Mouse (Mus musculus) urinary bladder, adult 2 months (tissue): ENCODE results near the gene Olfr281. TPM values are rescaled to one million over a fixed set of nuclear protein-coding genes. Genes with fewer than 3 reads are reported as not detected.
A peak's percentile ranks its signal among the peaks of the same experiment; 100 is the strongest.

ENCODE experiments used
- DNase-seq: peaks from one replicate; pipeline ENCODE4 v3.0.0; 2022; ENCODE audit warnings: low spot score
- polyA plus RNA-seq: library from polyadenylated mRNA; depleted of rRNA; stranded (reverse); fragments of >200 nt; gene quantifications from 2 replicates; pipeline ENCODE4 v1.2.3, GENCODE M21; 2012; rRNA removed

Olfr281 gene
- polyA plus RNA-seq, 1 experiment = not detected

DNA sequence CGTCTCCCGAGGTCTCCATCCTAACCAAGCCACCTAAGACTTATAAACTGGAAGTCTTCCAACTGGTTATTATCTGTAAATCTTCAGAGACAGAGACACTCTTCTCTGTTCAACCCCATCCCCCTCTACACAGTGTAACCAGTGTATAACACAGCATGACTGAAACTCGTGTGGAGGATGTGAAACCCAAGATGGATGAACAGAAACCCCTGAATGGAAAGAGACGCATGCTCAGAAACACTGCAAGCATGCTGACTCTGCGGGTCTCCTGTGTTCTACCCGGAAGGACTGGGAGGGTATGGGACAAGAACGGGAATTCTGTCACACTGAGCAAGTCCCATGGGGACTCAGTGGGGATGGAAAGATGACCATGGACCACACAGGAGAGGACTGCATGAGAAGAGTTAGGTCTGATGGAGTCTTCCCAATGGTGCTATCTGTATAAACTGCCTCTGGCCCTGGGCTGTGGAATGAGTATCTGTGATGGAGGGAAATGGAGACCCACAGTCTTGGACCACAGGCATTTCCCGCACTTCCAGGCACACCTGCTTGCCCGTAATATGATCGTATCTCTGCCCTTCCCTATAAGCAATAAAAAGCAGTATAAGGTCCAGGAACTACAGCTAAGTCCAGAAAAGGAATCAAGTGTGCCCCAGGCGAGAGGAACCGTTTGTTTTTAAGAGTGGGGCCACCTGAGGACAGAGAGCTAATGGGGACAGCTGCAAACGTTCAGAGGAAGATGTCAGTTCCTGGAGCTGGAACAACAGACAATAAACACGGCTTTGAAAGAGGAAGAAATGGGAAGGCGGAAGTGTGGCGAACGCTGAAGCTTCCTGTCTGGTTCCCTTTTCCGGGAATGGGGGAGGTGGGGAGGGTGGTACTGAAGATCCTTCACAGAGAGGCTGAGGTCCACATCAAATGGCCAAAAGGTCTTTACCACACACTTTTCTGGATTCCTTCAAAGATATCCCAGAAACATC lies 31.8 kb downstream of the Olfr281 start:
- DNase-seq = no peak

DNA sequence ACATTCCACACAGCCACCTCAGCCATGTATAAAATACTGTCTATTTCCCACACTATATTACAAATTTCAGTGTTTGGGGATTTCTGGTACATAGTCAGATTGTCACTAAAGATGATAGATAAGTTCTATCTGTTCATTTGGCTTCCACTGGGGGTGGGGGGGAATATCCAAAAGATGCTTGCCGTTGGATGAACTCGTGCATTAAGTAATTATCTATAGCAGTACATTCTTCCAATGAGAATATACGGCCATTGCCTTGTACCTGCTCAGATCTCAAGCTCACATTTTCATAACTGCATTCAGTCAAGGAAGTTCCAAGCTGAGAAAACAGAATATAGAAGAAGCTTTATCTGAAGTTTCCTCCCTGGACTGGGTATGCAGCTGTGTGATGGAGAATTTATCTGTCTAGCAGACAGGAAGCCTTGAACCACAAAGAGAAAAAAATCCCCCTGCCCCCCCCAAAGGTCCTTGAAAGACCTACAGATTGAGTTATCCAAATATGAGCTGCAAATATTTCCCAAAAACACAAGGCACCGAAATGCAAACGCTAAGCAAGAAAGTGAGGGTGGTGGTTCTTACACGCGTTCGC lies 34.1 kb downstream of the Olfr281 start:
- no peak for DNase-seq

GRCm38 (mm10) chr15:98491332-98491731 lies 38.9 kb downstream of the Olfr281 start:
- no peak for DNase-seq

DNA sequence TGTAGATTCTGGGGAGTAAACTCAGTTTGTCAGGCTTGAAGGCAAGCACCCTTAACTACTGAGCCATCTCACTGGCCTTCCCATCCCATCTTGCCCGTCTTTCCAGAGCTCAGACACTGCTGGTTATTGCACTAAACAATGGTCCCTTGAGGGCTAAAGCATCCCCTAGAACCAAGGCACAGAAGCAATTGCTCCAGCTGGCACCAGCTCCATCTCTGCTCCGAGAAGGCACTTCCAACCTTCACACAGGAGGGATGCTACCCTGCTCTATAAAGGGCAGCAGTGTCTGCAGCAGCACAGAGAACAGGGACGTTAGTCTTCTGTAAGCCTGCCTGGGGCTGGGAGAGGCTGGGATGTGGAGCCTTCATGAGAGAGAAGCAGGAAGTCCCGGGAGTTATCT lies 39.7 kb downstream of the Olfr281 start, which contains the start of gene Olfr279:
Gene Olfr279, plus strand, starts transcription at position 301 of the 400 bp plus-strand sequence.
- DNase-seq = no peak

DNA sequence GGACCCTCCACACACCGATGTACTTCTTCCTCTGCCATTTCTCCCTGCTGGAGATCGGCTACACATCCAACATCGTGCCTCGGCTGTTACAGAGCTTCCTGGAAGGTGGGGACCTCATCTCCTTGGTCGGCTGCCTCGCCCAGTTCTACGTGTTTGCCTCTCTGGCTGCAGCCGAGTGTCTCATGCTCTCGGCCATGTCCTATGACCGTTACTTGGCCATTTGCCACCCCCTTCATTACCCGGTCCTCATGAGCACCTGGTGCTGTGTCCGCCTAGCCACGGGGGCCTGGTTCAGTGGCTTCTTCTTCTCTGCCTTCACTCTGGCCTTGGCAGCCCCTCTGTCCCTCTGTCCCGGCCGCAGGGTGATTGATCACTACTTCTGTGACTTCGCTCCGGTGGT lies 45.2 kb downstream of the Olfr281 start:
- no peak for DNase-seq

- no peak for DNase-seq
Measured at GRCm38 (mm10) chr15:98503317-98503716, 50.9 kb downstream of the Olfr281 start.

DNA sequence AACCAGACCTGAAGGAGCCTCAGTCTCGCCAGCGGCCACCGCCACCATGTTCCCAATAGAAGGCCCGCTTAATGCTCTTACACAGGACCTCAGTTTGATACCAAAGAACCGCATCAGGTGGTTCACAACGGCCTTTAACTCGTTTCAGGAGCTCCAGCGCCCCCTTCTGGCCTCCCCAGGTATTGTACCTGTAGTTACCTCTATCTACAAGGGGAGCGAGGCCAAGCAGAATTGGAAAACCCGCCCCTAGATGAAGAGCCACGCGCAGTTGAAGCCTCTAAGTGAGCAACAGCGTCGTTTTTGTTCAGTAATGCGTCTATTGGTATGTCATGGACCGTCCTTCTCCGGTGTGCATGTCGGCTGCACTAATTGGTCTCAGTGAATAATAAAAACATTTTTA lies 52.1 kb downstream of the Olfr281 start:
- peak; percentile 43 for DNase-seq

DNA sequence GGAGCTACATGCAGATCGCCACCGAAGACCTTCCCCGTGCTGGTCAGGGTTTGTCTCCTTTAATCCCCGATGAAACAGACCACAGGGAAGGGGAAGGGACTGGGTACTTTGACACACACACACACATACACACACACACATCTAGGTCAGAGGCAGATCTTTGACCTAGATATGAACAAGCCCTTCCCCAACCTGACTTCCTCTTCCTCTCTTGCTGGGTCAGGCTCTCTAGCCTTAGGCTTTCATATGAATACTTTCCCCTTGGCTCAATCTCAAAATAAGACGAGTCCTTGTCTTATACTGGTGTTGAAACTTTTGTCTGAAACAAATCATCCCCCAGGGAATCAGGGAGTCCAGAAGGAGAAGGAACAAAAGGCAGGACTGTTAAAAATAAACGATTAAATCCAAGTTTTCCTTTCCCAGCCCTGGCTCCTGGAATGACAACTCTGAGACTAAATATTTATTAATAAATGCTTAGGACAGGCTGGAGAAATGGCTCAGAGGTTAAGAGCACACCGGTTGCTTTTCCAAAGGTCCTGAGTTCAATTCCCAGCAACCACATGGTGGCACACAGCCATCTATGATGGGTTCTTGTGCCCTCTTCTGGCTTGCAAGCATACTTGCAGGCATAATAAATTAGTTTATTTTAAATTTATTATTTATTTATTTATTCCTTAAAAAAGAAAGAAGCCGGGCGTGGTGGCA lies 54.0 kb downstream of the Olfr281 start:
- DNase-seq = no peak

DNA sequence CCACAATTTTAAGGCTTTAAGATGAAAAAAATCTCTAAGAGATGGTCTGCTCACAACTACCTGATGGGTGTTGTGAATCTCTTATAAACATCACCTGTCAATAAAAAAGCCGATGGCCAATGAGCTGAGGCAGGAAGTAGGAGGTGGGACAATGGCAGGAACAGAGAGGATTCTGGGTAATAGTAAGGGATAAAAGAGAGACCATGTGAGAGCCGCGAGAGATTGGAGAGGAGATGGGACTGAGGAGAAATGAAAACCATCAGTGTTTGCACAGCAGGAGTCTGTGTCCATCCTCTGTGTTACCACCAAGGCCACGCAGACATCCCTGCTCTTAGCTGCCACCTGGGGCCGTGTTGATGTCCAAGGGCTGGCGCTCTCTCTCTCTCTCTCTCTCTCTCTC lies 54.9 kb downstream of the Olfr281 start:
- DNase-seq = no peak

GRCm38 (mm10) chr15:98509387-98509786 lies 57.0 kb downstream of the Olfr281 start:
- no peak for DNase-seq

Other genes starting within 250 kb of the Olfr281 start
- gene Gm44579, start 231.6 kb upstream of the Olfr281 start, polyA plus RNA-seq = not detected in 2 replicates
- 0.04 TPM in 1 of 2 replicates, not detected in the other for gene Olfr287, start 231.5 kb upstream of the Olfr281 start, polyA plus RNA-seq
- gene Olfr286, start 218.1 kb upstream of the Olfr281 start, polyA plus RNA-seq = not detected in 2 replicates
- gene H1fnt, start 195.3 kb upstream of the Olfr281 start, polyA plus RNA-seq = not detected in 2 replicates
- 22.6 and 23.1 TPM in 2 replicates for gene Zfp641, start 156.4 kb upstream of the Olfr281 start, polyA plus RNA-seq
- gene Olfr285, start 135.2 kb upstream of the Olfr281 start, polyA plus RNA-seq = not detected in 2 replicates
- gene Olfr284, start 111.6 kb upstream of the Olfr281 start, polyA plus RNA-seq = not detected in 2 replicates
- gene Olfr283, start 71.6 kb upstream of the Olfr281 start, polyA plus RNA-seq = not detected in 2 replicates
- not detected in 2 replicates for gene Olfr282, start 21.4 kb upstream of the Olfr281 start, polyA plus RNA-seq
- 0.01 TPM in 1 of 2 replicates, not detected in the other for gene OR5BS1P, start 17.3 kb downstream of the Olfr281 start, polyA plus RNA-seq
- not detected in 2 replicates for gene Lalba, start 30.1 kb downstream of the Olfr281 start, polyA plus RNA-seq
- not detected in 2 replicates for gene Olfr279, start 39.8 kb downstream of the Olfr281 start, polyA plus RNA-seq
- 38.2 and 42.7 TPM in 2 replicates for gene Kansl2, start 81.7 kb downstream of the Olfr281 start, polyA plus RNA-seq
- gene Ccnt1, start 118.3 kb downstream of the Olfr281 start, polyA plus RNA-seq = 14.3 and 16.4 TPM in 2 replicates
- gene 4930415O20Rik, start 118.4 kb downstream of the Olfr281 start, polyA plus RNA-seq = not detected in 2 replicates
- gene Adcy6, start 157.5 kb downstream of the Olfr281 start, polyA plus RNA-seq = 43.2 and 53.3 TPM in 2 replicates
- 75.2 and 79.8 TPM in 2 replicates for gene Cacnb3, start 178.3 kb downstream of the Olfr281 start, polyA plus RNA-seq
- gene Ddx23, start 210.3 kb downstream of the Olfr281 start, polyA plus RNA-seq = 34.0 and 45.1 TPM in 2 replicates
- gene Rnd1, start 224.9 kb downstream of the Olfr281 start, polyA plus RNA-seq = 2.1 and 3.0 TPM in 2 replicates